Mouse (Mus musculus): Measurements from ENCODE around the gene Stat3. TPM values are rescaled to one million over a fixed set of nuclear protein-coding genes. Genes with fewer than 3 reads are reported as not detected.

The Stat3 gene
- polyA plus RNA-seq, 1 experiment from 2014 or later: 27.8 TPM

DNA sequence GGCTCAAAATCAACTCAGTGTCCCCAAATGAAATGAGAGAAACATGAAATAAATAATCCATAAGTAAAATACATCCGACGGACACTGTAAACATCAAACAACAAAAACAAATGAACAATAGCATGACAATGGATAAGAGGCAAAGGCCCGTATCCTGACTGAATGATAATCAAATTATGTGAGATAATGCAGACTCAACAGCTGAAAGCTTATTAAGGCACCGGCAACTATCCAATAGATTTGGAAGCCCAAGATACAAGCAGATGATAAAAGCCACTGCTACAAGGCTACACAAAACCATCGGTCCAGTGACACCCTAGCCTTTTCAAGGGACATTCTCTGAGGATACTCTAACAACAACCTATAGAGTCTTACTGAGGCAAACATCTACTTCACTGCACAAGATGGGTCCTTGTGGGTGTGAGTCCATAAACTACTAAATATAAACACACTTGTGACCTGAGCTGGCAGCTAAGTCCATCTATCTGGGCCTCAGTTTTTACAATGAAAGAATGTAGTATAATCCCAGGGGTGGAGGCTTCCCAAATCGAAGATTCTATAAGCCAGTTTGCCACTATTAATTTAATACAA lies 90.5 kb downstream of the Stat3 start:
- Histone ChIP-seq H3K9me3 (ENCODE audit: control insufficient read depth, low read length) (no peaks in the 10 kb centered on the region), H3K4me3 (ENCODE audit: low read depth, low read length) (peak overlapping the region; percentile 72), H3K27ac (ENCODE audit: low read depth, low read length) (no peak overlapping the region), H3K9ac (ENCODE audit: low read length) (no peak overlapping the region; the same call in 1 of the 2 replicates), H3K27me3 (ENCODE audit: control insufficient read depth, insufficient read depth, low read length) (no peaks in the 10 kb centered on the region), H3K4me1 (replicated peaks; ENCODE audit: control insufficient read depth, insufficient read depth, low read length) (no peaks in the 10 kb centered on the region; the same call in 1 of the 2 replicates), H3K4me2 (ENCODE audit: low read depth, low read length, severe bottlenecking) (peak overlapping the region; percentile 88), H3K36me3 (ENCODE audit: control insufficient read depth, insufficient read depth, low read length) (no peaks in the 10 kb centered on the region)
- WGBS: 74% methylated on average over 6 of the region's 6 CpGs
- DNase-seq (ENCODE audit: low spot score): peak; percentile 15
- ATAC-seq (replicated peaks; ENCODE audit: low FRiP score): no peak

DNA sequence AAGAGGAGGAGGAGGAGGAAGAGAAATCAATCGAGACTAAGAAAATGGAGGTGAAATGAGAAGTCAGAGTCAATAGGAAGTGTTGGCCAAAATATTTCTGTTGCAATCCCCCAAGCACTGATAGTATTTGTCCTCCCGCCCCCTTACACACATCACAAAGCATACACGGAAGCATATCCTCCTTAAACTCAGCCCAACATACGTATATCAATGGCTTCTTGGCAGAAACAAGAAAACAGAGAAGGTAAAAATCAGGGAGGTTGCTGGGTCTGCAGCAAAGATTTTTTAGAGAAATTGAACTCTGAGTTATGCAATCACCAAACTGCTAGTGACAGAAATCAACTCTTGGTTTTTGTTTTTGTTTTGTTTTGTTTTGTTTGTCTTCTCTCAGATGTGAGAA lies 91.3 kb downstream of the Stat3 start:
- ATAC-seq (replicated peaks; ENCODE audit: low FRiP score) (no peak), DNase-seq (ENCODE audit: low spot score) (no peak)
- no peak overlapping the region for H3K27ac ChIP-seq (ENCODE audit: low read depth, low read length)
- no peaks in the 10 kb centered on the region for H3K36me3 ChIP-seq (ENCODE audit: control insufficient read depth, insufficient read depth, low read length)
- 80% methylated on average over 4 of the region's 4 CpGs for WGBS
- no peak overlapping the region for H3K4me3 ChIP-seq (ENCODE audit: low read depth, low read length)
- H3K9ac ChIP-seq (ENCODE audit: low read length): no peak overlapping the region
- no peaks in the 10 kb centered on the region; the same call in 1 of the 2 replicates for H3K4me1 ChIP-seq (replicated peaks; ENCODE audit: control insufficient read depth, insufficient read depth, low read length)
- no peaks in the 10 kb centered on the region for H3K9me3 ChIP-seq (ENCODE audit: control insufficient read depth, low read length)
- no peaks in the 10 kb centered on the region for H3K27me3 ChIP-seq (ENCODE audit: control insufficient read depth, insufficient read depth, low read length)
- H3K4me2 ChIP-seq (ENCODE audit: low read depth, low read length, severe bottlenecking): no peak overlapping the region

DNA sequence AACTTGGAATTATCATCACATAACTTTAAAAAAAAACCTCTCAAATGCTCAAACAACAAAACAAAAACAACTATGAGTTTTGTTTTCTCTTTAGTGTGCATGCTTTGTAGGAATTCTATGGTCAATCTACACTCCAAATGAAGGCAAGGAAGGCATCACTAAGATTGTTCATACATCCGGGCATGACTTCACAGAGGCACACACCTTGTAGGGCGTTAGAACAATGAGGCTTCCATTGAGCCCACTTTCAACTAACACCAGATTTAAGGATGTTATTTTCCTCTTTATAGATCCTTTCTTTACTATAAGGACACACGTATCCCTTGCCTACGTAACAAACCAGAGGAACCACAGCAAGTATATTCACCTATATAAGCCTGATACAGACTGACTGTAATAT lies 91.8 kb downstream of the Stat3 start:
- H3K4me2 ChIP-seq (ENCODE audit: low read depth, low read length, severe bottlenecking): no peak overlapping the region
- peak; percentile 24 for DNase-seq (ENCODE audit: low spot score)
- H3K36me3 ChIP-seq (ENCODE audit: control insufficient read depth, insufficient read depth, low read length): no peaks in the 10 kb centered on the region
- no peak overlapping the region for H3K9ac ChIP-seq (ENCODE audit: low read length)
- no peaks in the 10 kb centered on the region for H3K27me3 ChIP-seq (ENCODE audit: control insufficient read depth, insufficient read depth, low read length)
- H3K9me3 ChIP-seq (ENCODE audit: control insufficient read depth, low read length): no peaks in the 10 kb centered on the region
- no peak overlapping the region for H3K4me3 ChIP-seq (ENCODE audit: low read depth, low read length)
- H3K4me1 ChIP-seq (replicated peaks; ENCODE audit: control insufficient read depth, insufficient read depth, low read length): no peaks in the 10 kb centered on the region; the same call in 1 of the 2 replicates
- no peak overlapping the region for H3K27ac ChIP-seq (ENCODE audit: low read depth, low read length)
- 89% methylated on average over 4 of the region's 4 CpGs for WGBS
- no peak for ATAC-seq (replicated peaks; ENCODE audit: low FRiP score)

DNA sequence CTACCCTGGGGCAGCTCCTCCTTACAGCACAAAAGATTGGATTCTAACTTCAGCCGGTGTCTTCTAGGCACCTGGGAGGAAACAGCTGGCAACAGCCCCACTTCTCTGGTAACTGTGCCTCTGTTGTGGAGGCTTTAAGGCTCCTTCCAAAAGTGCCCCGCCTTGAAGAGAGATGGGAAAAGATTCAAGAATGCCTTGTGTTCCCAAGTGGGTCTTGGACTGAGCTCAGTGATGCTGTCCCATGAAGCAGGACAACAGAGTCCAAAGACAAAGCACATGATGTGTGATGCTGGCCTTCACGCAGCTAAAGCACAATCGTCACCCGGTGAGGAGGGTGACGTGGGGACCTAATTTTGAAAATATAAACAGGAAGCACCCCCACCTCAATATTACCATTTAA lies 93.5 kb downstream of the Stat3 start:
- DNase-seq (ENCODE audit: low spot score) (peak; percentile 21), ATAC-seq (replicated peaks; ENCODE audit: low FRiP score) (no peak)
- Histone ChIP-seq H3K4me3 (ENCODE audit: low read depth, low read length) (no peak overlapping the region), H3K4me1 (replicated peaks; ENCODE audit: control insufficient read depth, insufficient read depth, low read length) (no peaks in the 10 kb centered on the region; the same call in 1 of the 2 replicates), H3K27ac (ENCODE audit: low read depth, low read length) (no peak overlapping the region), H3K36me3 (ENCODE audit: control insufficient read depth, insufficient read depth, low read length) (no peaks in the 10 kb centered on the region), H3K4me2 (ENCODE audit: low read depth, low read length, severe bottlenecking) (no peak overlapping the region), H3K9me3 (ENCODE audit: control insufficient read depth, low read length) (no peaks in the 10 kb centered on the region), H3K9ac (ENCODE audit: low read length) (no peak overlapping the region), H3K27me3 (ENCODE audit: control insufficient read depth, insufficient read depth, low read length) (no peaks in the 10 kb centered on the region)
- 89% methylated on average over 6 of the region's 6 CpGs for WGBS

DNA sequence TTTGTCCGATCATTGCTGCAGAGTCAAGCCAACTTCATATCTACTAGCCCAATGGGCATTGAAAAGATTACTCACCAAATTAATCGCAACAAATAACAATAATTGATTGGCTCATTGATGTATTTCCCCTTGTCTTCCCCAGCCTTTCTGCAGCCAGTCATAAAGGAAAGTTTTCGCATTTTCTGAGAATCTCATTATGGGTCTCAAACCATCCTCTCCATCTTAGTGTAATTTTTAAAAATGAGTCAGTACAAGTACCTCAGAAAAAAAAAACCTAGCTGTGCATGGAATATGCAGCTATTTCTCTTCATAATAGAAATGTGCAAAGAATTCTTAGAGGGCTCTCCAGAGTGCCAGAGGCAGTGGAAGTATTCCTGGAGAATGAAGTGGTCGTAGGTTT lies 95.2 kb downstream of the Stat3 start:
- no peak overlapping the region for H3K4me2 ChIP-seq (ENCODE audit: low read depth, low read length, severe bottlenecking)
- H3K27me3 ChIP-seq (ENCODE audit: control insufficient read depth, insufficient read depth, low read length): no peaks in the 10 kb centered on the region
- ATAC-seq (replicated peaks; ENCODE audit: low FRiP score) (no peak), DNase-seq (ENCODE audit: low spot score) (no peak)
- no peaks in the 10 kb centered on the region for H3K36me3 ChIP-seq (ENCODE audit: control insufficient read depth, insufficient read depth, low read length)
- H3K27ac ChIP-seq (ENCODE audit: low read depth, low read length): no peak overlapping the region
- H3K9ac ChIP-seq (ENCODE audit: low read length): no peak overlapping the region
- H3K4me1 ChIP-seq (replicated peaks; ENCODE audit: control insufficient read depth, insufficient read depth, low read length): no peaks in the 10 kb centered on the region; the same call in 1 of the 2 replicates
- H3K9me3 ChIP-seq (ENCODE audit: control insufficient read depth, low read length): no peaks in the 10 kb centered on the region
- 88% methylated on average over 4 of the region's 4 CpGs for WGBS
- no peak overlapping the region for H3K4me3 ChIP-seq (ENCODE audit: low read depth, low read length)

DNA sequence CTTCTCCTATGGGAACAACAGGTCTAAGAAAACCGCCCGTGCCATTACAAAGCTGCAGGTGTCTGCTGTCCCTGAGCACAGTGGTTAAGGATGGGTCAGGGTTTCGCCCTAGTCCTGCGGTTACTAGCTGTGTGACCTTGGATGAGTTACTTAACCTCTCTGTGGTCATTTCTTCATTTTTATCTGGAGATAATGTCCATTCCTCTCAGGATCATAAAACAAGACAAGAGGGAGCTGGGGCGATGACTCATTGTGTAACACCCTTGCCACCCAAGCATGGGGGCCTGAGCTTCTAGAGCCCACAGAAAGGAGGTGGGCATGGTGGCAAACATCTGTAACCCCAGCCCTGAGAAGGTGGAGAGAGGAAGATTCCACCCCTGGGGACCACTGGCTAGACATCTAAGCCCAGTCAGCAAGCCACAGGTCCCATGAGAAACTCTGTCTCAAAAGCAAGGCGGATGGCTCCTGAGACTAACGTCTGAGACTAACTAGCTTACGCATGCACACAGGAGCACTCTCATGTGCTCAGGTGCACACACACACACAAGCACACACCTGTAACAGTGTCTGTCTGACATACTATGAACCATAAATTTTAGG lies 96.2 kb downstream of the Stat3 start:
- H3K9ac ChIP-seq (ENCODE audit: low read length): no peak overlapping the region
- H3K27ac ChIP-seq (ENCODE audit: low read depth, low read length): no peak overlapping the region
- DNase-seq (ENCODE audit: low spot score): peak; percentile 4
- no peak for ATAC-seq (replicated peaks; ENCODE audit: low FRiP score)
- 95% methylated on average over 8 of the region's 8 CpGs for WGBS
- no peak overlapping the region for H3K4me3 ChIP-seq (ENCODE audit: low read depth, low read length)
- no peaks in the 10 kb centered on the region for H3K4me1 ChIP-seq (replicated peaks; ENCODE audit: control insufficient read depth, insufficient read depth, low read length)
- no peaks in the 10 kb centered on the region for H3K27me3 ChIP-seq (ENCODE audit: control insufficient read depth, insufficient read depth, low read length)
- no peaks in the 10 kb centered on the region for H3K36me3 ChIP-seq (ENCODE audit: control insufficient read depth, insufficient read depth, low read length)
- H3K9me3 ChIP-seq (ENCODE audit: control insufficient read depth, low read length): no peaks in the 10 kb centered on the region
- no peak overlapping the region for H3K4me2 ChIP-seq (ENCODE audit: low read depth, low read length, severe bottlenecking)

DNA sequence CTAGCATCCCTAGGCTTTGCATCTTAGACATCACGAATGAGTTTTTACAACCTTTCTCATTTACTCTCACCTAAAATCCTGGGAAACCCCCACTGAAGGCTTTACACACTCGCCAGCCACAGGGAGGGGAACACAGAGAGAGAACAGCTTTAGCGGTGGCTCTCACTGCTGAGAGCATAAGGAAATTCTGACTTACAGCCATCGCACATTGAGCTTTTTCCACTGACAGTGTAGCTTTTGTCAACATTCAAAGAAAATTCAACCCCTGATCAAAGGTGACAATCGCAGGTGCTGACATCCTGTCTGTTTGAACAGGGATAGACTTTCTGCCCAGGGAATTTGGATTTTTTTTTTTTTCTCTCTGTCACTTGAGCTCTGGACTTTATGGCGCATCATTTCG lies 97.3 kb downstream of the Stat3 start:
- H3K4me3 ChIP-seq (ENCODE audit: low read depth, low read length): no peak overlapping the region
- H3K4me2 ChIP-seq (ENCODE audit: low read depth, low read length, severe bottlenecking): no peak overlapping the region
- no peak overlapping the region for H3K9ac ChIP-seq (ENCODE audit: low read length)
- DNase-seq (ENCODE audit: low spot score) (no peak), ATAC-seq (replicated peaks; ENCODE audit: low FRiP score) (no peak)
- H3K9me3 ChIP-seq (ENCODE audit: control insufficient read depth, low read length): 0 out of 2 replicates have a peak, but pooled peaks cover 3% of the 10 kb centered on the region
- no peaks in the 10 kb centered on the region for H3K36me3 ChIP-seq (ENCODE audit: control insufficient read depth, insufficient read depth, low read length)
- no peak overlapping the region for H3K27ac ChIP-seq (ENCODE audit: low read depth, low read length)
- no peaks in the 10 kb centered on the region for H3K27me3 ChIP-seq (ENCODE audit: control insufficient read depth, insufficient read depth, low read length)
- 91% methylated on average over 7 of the region's 7 CpGs for WGBS
- no peaks in the 10 kb centered on the region for H3K4me1 ChIP-seq (replicated peaks; ENCODE audit: control insufficient read depth, insufficient read depth, low read length)

DNA sequence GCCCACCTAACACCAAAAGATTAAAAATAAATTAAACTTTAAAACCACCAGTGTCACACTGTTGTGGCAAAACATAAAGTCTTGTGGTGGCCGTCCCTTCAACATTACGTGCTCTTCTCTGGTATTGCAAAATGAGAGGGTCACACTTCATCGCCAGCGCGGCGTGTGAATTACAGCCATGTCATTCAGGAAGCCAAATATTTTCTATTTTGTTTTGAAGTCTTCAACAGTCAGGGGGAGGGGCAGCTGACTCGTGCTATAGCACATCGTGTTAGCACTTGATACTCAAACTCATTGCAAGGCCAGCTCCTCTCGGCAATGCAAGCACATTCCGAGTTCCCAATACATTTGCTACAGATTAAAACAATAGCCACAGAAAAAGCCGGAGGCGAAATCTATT lies 98.5 kb downstream of the Stat3 start:
- 86% methylated on average over 12 of the region's 12 CpGs for WGBS
- no peak overlapping the region for H3K4me3 ChIP-seq (ENCODE audit: low read depth, low read length)
- no peaks in the 10 kb centered on the region for H3K27me3 ChIP-seq (ENCODE audit: control insufficient read depth, insufficient read depth, low read length)
- H3K4me1 ChIP-seq (replicated peaks; ENCODE audit: control insufficient read depth, insufficient read depth, low read length): no peaks in the 10 kb centered on the region
- no peak overlapping the region for H3K4me2 ChIP-seq (ENCODE audit: low read depth, low read length, severe bottlenecking)
- no peaks in the 10 kb centered on the region for H3K36me3 ChIP-seq (ENCODE audit: control insufficient read depth, insufficient read depth, low read length)
- no peak for DNase-seq (ENCODE audit: low spot score)
- no peak overlapping the region for H3K27ac ChIP-seq (ENCODE audit: low read depth, low read length)
- 0 out of 2 replicates have a peak, but pooled peaks cover 3% of the 10 kb centered on the region for H3K9me3 ChIP-seq (ENCODE audit: control insufficient read depth, low read length)
- no peak for ATAC-seq (replicated peaks; ENCODE audit: low FRiP score)
- no peak overlapping the region for H3K9ac ChIP-seq (ENCODE audit: low read length)

DNA sequence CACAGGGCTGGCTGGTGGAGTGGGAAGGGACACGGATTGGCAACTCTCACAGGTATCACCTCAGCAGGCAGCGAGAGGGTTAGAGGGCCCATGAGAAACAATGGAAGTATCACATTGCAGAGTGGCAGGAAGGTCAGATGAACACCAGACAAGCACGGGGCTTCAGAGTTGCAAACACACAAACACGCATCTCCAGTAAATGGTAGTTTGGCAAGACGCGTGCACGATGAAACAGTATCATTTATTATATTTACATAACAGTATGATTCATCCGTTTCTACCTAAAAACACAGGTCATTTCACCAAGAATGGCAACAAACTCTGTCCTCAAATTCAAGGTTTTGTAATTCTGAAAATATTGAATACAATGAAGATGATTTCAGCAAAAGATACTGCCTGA lies 99.8 kb downstream of the Stat3 start:
- Histone ChIP-seq H3K4me3 (ENCODE audit: low read depth, low read length) (no peak overlapping the region), H3K27me3 (ENCODE audit: control insufficient read depth, insufficient read depth, low read length) (no peaks in the 10 kb centered on the region), H3K9me3 (ENCODE audit: control insufficient read depth, low read length) (0 out of 2 replicates have a peak, but pooled peaks cover 3% of the 10 kb centered on the region), H3K36me3 (ENCODE audit: control insufficient read depth, insufficient read depth, low read length) (no peaks in the 10 kb centered on the region), H3K27ac (ENCODE audit: low read depth, low read length) (no peak overlapping the region), H3K4me2 (ENCODE audit: low read depth, low read length, severe bottlenecking) (no peak overlapping the region), H3K4me1 (replicated peaks; ENCODE audit: control insufficient read depth, insufficient read depth, low read length) (no peaks in the 10 kb centered on the region), H3K9ac (ENCODE audit: low read length) (no peak overlapping the region)
- DNase-seq (ENCODE audit: low spot score) (no peak), ATAC-seq (replicated peaks; ENCODE audit: low FRiP score) (no peak)
- 83% methylated on average over 8 of the region's 8 CpGs for WGBS

Data from forebrain, embryonic 11.5 days (tissue).